Mouse (Mus musculus): ENCODE measurements around the gene Cyth3.

Gene Cyth3

GRCm38 (mm10) chr5:143670740-143671415, 48.6 kb downstream of the Cyth3 start:
- no peak for DNase-seq

GRCm38 (mm10) chr5:143674576-143674975, 52.3 kb downstream of the Cyth3 start:
- DNase-seq: peak in 1 of 2 experiments; percentile 31

- DNase-seq: no peak
These were observed 54.2 kb downstream of the Cyth3 start for GRCm38 (mm10) chr5:143676218-143676985.

GRCm38 (mm10) chr5:143677363-143677762, 55.1 kb downstream of the Cyth3 start:
- DNase-seq: peak in 1 of 2 experiments; percentile 37

GRCm38 (mm10) chr5:143678634-143679271, 56.5 kb downstream of the Cyth3 start:
- no peak for DNase-seq

GRCm38 (mm10) chr5:143679654-143680053, 57.4 kb downstream of the Cyth3 start:
- DNase-seq: no peak

- no peak for DNase-seq
These were observed 61.4 kb downstream of the Cyth3 start for GRCm38 (mm10) chr5:143683696-143684095.

GRCm38 (mm10) chr5:143684911-143685390, 62.7 kb downstream of the Cyth3 start:
- no peak for DNase-seq

GRCm38 (mm10) chr5:143686456-143686855, 64.2 kb downstream of the Cyth3 start:
- no peak for DNase-seq

GRCm38 (mm10) chr5:143687589-143687988, 65.3 kb downstream of the Cyth3 start:
- DNase-seq: no peak

GRCm38 (mm10) chr5:143690392-143690791, 68.1 kb downstream of the Cyth3 start:
- DNase-seq: no peak

- DNase-seq: no peak
These were observed 68.7 kb downstream of the Cyth3 start for GRCm38 (mm10) chr5:143690926-143691325.

- DNase-seq: peak; percentile 35 to 55
These were observed 74.1 kb downstream of the Cyth3 start for GRCm38 (mm10) chr5:143696323-143696722.

GRCm38 (mm10) chr5:143698454-143698853, 76.2 kb downstream of the Cyth3 start:
- no peak for DNase-seq

- no peak for DNase-seq
These were observed 78.0 kb downstream of the Cyth3 start for GRCm38 (mm10) chr5:143700247-143700646.

GRCm38 (mm10) chr5:143701074-143701473, 78.8 kb downstream of the Cyth3 start:
- no peak for DNase-seq

GRCm38 (mm10) chr5:143704875-143705658, 82.8 kb downstream of the Cyth3 start:
- no peak for DNase-seq

GRCm38 (mm10) chr5:143705659-143705982, 83.4 kb downstream of the Cyth3 start:
- DNase-seq: no peak

- DNase-seq: no peak
These were observed 84.0 kb downstream of the Cyth3 start for GRCm38 (mm10) chr5:143706030-143706821.

GRCm38 (mm10) chr5:143706822-143707200, 84.6 kb downstream of the Cyth3 start:
- DNase-seq: no peak

GRCm38 (mm10) chr5:143711326-143711725, 89.1 kb downstream of the Cyth3 start:
- peak; percentile 80 to 86 for DNase-seq
